Mouse (Mus musculus) E14TG2a.4 (cell line): ENCODE measurements around the gene Olfr97.
"Not testable (repeated sequence)": the region's sequence is repeated elsewhere in the genome, so short reads cannot be mapped to it uniquely, and the experiment has no call there.

Experiments used
- H3K27me3 ChIP-seq: 2 replicates; pipeline ENCODE4 v1.6.1; 2014; ENCODE audit warnings: low read length, control low read depth; ENCODE audit not compliant: insufficient read depth
- H3K36me3 ChIP-seq: 2 replicates; pipeline ENCODE4 v1.6.1; 2014; ENCODE audit warnings: low read length, control low read depth; ENCODE audit not compliant: insufficient read depth
- H3K4me1 ChIP-seq: replicated peaks from 2 replicates; pipeline ENCODE4 v1.6.1; 2014; ENCODE audit warnings: low read depth, low read length, control low read depth
- H3K4me3 ChIP-seq: replicated peaks from 2 replicates; pipeline ENCODE4 v1.5.1; 2014; ENCODE audit warnings: mild to moderate bottlenecking, low read length
- H3K9me3 ChIP-seq: 2 replicates; pipeline ENCODE4 v1.6.1; 2014; ENCODE audit warnings: low read length, control low read depth
- CTCF ChIP-seq: conservative IDR thresholded peaks from 2 replicates; pipeline ENCODE4 v1.5.1; 2014; ENCODE audit warnings: low read length
- NANOG ChIP-seq: IDR thresholded peaks from 2 replicates; pipeline ENCODE4 v1.6.1; 2014; ENCODE audit warnings: borderline replicate concordance, low read length, mixed read lengths
- POU5F1 ChIP-seq: IDR thresholded peaks from 2 replicates; pipeline ENCODE4 v1.6.1; 2014; ENCODE audit warnings: low read length, borderline replicate concordance

The Olfr97 gene

DNA sequence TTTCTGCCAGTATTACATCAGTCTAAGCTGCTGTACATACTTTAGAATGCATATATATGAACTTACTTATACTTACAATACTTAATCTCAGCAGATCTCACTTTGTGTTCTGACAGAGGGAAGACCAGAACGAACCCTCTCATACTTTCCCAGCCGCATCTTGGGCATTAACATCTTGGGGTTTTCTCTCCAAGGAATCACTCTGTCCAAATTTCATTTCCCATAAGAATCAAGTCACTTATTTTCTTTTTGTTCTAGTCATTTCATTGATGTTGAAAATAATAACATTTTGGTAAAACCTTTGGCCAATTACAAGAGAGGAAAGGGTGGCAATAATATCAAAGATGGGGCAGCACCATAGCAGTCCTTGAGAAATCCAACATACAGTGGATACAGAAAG lies at the start of gene Olfr97:
Gene Olfr97, minus strand, starts transcription at position 101 of the 400 bp plus-strand sequence.
- not testable (repeated sequence) for H3K27me3 ChIP-seq, H3K4me3 ChIP-seq, H3K4me1 ChIP-seq, H3K36me3 ChIP-seq
- H3K9me3 ChIP-seq, result peaks cover 25% of the 10 kb centered on the region

DNA sequence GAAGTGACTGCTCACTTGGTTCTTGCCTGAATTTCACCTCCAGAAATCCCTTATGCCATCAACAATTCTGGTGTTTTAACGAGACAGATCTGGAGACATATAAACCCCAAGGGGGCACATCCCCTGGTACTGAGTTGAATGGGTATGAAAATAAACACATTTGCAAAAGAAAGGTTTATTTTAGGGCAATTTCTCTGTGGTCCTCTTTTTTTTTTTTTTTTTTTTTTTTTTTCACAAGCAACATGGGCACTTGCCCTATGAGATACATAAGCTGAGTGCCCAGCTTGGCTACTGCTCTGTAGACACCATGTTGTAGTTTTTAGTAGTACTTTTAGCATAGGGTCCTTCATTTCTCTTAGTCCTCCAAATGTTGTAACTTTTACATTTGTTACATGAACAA lies 46.2 kb upstream of the Olfr97 start, which contains the start of gene Olfr99:
Gene Olfr99, minus strand, starts transcription at position 101 of the 400 bp plus-strand sequence.
- Histone ChIP-seq H3K36me3 (no peaks in the 10 kb centered on the region), H3K4me3 (no peak within 1 kb of the TSS), H3K9me3 (peaks cover 5% of the 10 kb centered on the region; the same call in 1 of the 2 replicates), H3K27me3 (no peaks in the 10 kb centered on the region), H3K4me1 (no peaks in the 10 kb centered on the region)
- TF ChIP-seq POU5F1, result no peak
- no peak for TF ChIP-seq CTCF
- no peak for TF ChIP-seq NANOG

DNA sequence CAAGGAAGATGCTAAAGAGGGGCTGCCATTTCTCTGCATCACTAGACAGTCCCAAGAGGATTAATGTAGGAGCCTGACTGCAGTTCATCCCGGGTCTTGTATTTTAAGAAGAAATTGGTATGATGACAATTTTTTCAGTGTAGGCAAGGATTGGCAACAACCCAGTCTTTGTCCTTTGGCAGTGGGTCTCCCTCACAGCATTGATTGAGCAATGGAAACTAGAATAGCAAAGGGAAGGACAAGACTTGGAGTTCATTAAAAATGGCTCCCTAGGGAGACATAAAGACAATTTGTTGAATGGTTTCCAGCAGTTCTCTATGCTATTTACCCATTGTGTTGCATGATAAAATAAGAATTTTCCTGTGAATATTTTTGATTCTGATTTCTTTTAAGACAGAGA lies 43.2 kb upstream of the Olfr97 start:
- TF ChIP-seq CTCF (no peak), NANOG (no peak), POU5F1 (no peak)
- H3K4me1 ChIP-seq, result no peaks in the 10 kb centered on the region
- no peaks in the 10 kb centered on the region for H3K36me3 ChIP-seq
- H3K27me3 ChIP-seq, result no peaks in the 10 kb centered on the region
- no peaks in the 10 kb centered on the region for H3K9me3 ChIP-seq
- H3K4me3 ChIP-seq, result no peak overlapping the region

DNA sequence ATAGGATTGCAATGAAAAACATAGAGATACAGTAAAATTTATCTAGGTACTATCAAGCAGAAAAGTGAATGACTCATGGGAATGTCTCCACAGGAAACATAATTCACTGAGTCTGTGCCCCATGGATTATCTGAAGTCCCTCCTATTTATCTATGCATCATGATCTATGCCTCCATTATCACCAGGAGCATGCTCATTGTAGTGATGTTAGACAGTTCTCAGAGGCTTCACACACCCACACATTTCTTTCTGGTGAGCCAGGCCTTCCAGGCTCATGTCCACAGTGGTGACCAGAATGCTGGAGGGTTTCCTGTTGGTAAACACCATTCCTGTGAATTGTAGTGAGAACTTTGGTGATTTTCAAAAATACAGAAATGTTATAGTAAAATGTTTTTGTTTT lies 39.4 kb upstream of the Olfr97 start:
- no peaks in the 10 kb centered on the region for H3K4me1 ChIP-seq
- H3K27me3 ChIP-seq, result peaks cover 5% of the 10 kb centered on the region
- no peak overlapping the region for H3K4me3 ChIP-seq
- no peaks in the 10 kb centered on the region for H3K36me3 ChIP-seq
- H3K9me3 ChIP-seq, result no peaks in the 10 kb centered on the region
- TF ChIP-seq POU5F1, result no peak
- no peak for TF ChIP-seq CTCF
- TF ChIP-seq NANOG, result no peak

DNA sequence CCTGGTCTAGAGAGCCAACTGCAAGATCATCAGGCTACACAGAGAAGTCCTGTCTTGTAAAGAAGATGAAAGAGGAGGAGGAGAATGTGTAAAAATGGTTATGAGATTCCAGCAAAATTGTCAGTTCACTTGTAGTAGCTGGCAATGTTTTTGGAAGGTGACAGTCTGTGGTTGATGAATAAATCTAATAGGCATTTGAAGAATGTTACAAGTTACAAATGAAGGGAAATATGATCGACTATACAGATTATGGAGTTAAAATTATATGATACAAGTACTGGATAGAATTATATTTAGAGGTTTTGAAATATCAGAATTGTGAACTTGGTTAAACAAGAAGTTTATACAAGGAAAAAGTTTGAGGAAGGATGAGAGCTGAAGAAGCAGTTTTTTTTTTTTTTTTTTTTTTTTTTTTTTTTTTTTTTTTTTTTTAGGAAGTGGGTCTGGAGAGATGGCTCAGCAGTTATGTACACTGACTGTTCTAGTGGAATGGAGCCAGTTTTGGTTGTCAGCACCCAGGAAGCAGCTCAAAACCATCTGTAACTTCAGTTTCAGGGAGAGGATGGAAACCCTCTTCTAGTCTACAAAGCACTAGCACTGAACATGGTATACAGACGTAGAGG lies 38.6 kb upstream of the Olfr97 start:
- H3K36me3 ChIP-seq, result no peaks in the 10 kb centered on the region
- H3K9me3 ChIP-seq, result no peaks in the 10 kb centered on the region
- H3K4me1 ChIP-seq, result peaks cover 5% of the 10 kb centered on the region; the same call in 1 of the 2 replicates
- no peak overlapping the region for H3K4me3 ChIP-seq
- peaks cover 13% of the 10 kb centered on the region for H3K27me3 ChIP-seq
- TF ChIP-seq NANOG, result no peak
- TF ChIP-seq POU5F1, result no peak
- no peak for TF ChIP-seq CTCF

DNA sequence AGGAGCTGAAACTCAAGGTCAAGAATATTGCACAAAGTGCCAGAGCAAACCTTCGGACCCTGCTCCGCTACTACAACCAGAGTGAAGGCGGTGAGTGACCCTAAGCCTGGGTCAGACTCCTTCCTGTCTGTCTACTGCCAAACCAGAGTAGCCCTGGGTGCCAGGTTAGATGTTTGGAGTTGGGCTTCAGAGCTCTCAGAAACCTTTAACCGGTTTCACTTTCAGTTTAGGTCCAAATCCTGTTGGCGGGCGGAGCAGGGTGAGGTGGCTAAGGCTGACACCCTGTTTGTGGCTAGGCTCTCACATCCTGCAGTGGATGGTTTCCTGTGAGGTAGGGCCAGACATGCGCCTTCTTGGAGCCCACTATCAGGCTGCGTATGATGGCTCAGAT lies 33.6 kb upstream of the Olfr97 start:
- no peaks in the 10 kb centered on the region for H3K36me3 ChIP-seq
- H3K27me3 ChIP-seq, result peaks cover 20% of the 10 kb centered on the region
- H3K4me3 ChIP-seq, result peak overlapping the region; percentile 76
- TF ChIP-seq NANOG (no peak), CTCF (no peak), POU5F1 (no peak)
- peaks cover 11% of the 10 kb centered on the region; the same call in 1 of the 2 replicates for H3K4me1 ChIP-seq
- no peaks in the 10 kb centered on the region for H3K9me3 ChIP-seq

DNA sequence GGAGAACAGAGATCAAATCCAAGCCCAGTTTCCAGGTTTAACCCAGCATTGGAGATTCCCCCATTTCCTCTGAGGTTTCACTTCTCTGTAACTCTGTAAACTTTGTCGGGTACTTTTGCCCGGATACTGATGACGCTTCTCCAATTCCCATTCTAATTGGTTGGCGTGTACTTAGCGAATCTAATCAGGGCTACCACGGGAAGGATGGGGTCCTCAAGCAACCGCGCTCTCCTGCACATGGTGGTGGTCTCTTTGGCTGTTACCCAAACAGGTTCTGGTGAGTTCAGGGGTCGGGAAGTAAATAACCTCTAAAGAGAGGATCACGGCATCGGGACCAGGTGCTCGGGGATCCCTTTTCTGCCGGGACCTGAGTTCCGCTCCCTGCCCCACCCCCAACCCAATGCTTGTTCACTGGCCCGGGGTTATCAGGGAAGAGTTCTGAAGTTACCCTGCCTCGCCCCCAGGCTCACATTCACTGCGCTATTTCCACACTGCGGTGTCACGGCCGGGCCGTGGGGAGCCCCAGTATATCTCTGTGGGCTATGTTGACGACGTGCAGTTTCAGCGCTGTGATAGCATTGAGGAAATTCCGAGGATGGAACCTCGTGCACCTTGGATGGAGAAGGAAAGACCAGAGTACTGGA lies 33.0 kb upstream of the Olfr97 start, which contains the start of gene H2-M3:
Gene H2-M3, plus strand, starts transcription at position 163 of the 644 bp plus-strand sequence.
- Histone ChIP-seq H3K4me3 (peak within 1 kb of the TSS; percentile 76), H3K4me1 (peaks cover 11% of the 10 kb centered on the region; the same call in 1 of the 2 replicates), H3K9me3 (no peaks in the 10 kb centered on the region), H3K36me3 (no peaks in the 10 kb centered on the region), H3K27me3 (peaks cover 20% of the 10 kb centered on the region)
- TF ChIP-seq CTCF (no peak), NANOG (no peak), POU5F1 (no peak)

DNA sequence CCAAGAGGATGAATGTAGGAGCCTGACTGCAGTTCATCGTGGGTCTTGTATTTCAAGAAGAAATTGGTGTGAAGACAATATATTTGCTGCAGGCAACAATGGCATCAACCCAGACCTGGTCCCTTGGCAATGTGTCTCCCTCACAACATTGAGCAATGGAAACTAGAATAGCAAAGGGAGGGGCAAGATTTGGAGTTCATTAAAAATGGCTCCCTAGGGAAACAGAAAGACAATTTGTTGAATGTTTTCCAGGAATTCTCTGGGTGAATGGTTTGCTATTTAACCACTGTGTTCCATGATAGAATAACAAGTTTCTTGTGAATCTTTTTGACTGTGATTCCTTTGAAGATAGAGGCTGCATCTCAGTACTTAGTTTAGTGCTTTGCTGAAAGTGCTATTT lies 26.5 kb upstream of the Olfr97 start, which contains the start of gene Olfr98:
Gene Olfr98, minus strand, starts transcription at position 124 of the 400 bp plus-strand sequence.
- TF ChIP-seq CTCF (no peak), POU5F1 (no peak), NANOG (no peak)
- Histone ChIP-seq H3K36me3 (no peaks in the 10 kb centered on the region), H3K9me3 (no peaks in the 10 kb centered on the region), H3K4me3 (no peak within 1 kb of the TSS), H3K27me3 (no peaks in the 10 kb centered on the region), H3K4me1 (no peaks in the 10 kb centered on the region)

DNA sequence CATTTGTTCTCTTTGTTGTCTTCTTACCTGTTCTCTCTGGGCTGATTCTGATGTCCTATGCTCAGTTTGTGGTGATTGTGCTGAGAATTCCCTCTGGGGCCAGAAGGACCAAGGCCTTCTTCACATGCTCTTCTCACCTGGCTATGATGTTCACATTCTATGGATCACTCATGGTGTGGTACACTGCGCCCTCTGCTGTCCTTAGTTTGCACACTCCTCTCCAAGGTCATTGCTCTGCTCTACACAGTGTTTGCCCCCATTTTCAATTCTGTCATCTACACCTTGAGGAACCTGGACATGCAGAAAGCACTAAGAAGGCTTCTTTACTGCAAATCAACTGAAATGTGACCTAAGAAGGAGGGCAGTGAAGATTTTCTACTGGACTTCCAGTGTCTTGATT lies 13.4 kb upstream of the Olfr97 start:
- no peaks in the 10 kb centered on the region for H3K36me3 ChIP-seq
- H3K27me3 ChIP-seq, result no peaks in the 10 kb centered on the region
- H3K4me3 ChIP-seq, result no peak overlapping the region
- H3K9me3 ChIP-seq, result no peaks in the 10 kb centered on the region
- H3K4me1 ChIP-seq, result peaks cover 13% of the 10 kb centered on the region
- TF ChIP-seq CTCF (peak; percentile 43), NANOG (no peak)
